Mouse (Mus musculus): Measurements from ENCODE around the gene Recql5. TPM values are rescaled to one million over a fixed set of nuclear protein-coding genes. Genes with fewer than 3 reads are reported as not detected.
"Not testable (repeated sequence)": the region's sequence is repeated elsewhere in the genome, so short reads cannot be mapped to it uniquely, and the experiment has no call there.

Gene Recql5
- polyA plus RNA-seq, 1 experiment from 2014 or later = 19.1 TPM

GRCm38 (mm10) chr11:115869393-115869792 lies 63.9 kb downstream of the Recql5 start:
- Histone ChIP-seq H3K36me3 (ENCODE audit: control insufficient read depth, insufficient read depth, low read length) (no peaks in the 10 kb centered on the region), H3K27ac (ENCODE audit: low read depth, low read length) (no peak overlapping the region), H3K9me3 (ENCODE audit: control insufficient read depth, low read length) (no peaks in the 10 kb centered on the region), H3K4me1 (ENCODE audit: control insufficient read depth, insufficient read depth, low read length) (no peaks in the 10 kb centered on the region), H3K9ac (ENCODE audit: low read depth, low read length) (no peak overlapping the region), H3K27me3 (ENCODE audit: control insufficient read depth, insufficient read depth, low read length) (no peaks in the 10 kb centered on the region), H3K4me2 (replicated peaks; ENCODE audit: low read depth, low read length) (no peak overlapping the region), H3K4me3 (ENCODE audit: low read length) (no peak overlapping the region)
- no peak for ATAC-seq (ENCODE audit: low FRiP score, low TSS enrichment)
- WGBS = 84% methylated on average over 8 of the region's 8 CpGs

- no peaks in the 10 kb centered on the region for H3K9me3 ChIP-seq (ENCODE audit: control insufficient read depth, low read length)
- H3K4me1 ChIP-seq (ENCODE audit: control insufficient read depth, insufficient read depth, low read length) = 0 out of 2 replicates have a peak, but pooled peaks cover 4% of the 10 kb centered on the region
- H3K9ac ChIP-seq (ENCODE audit: low read depth, low read length) = no peak overlapping the region
- ATAC-seq (ENCODE audit: low FRiP score, low TSS enrichment) = no peak
- H3K36me3 ChIP-seq (ENCODE audit: control insufficient read depth, insufficient read depth, low read length) = no peaks in the 10 kb centered on the region
- H3K27ac ChIP-seq (ENCODE audit: low read depth, low read length) = no peak overlapping the region
- H3K27me3 ChIP-seq (ENCODE audit: control insufficient read depth, insufficient read depth, low read length) = peaks cover 19% of the 10 kb centered on the region
- no peak overlapping the region for H3K4me2 ChIP-seq (replicated peaks; ENCODE audit: low read depth, low read length)
- H3K4me3 ChIP-seq (ENCODE audit: low read length) = no peak overlapping the region
- 86% methylated on average over 8 of the region's 8 CpGs for WGBS
These were observed 69.4 kb downstream of the Recql5 start for GRCm38 (mm10) chr11:115863895-115864294.

- H3K27me3 ChIP-seq (ENCODE audit: control insufficient read depth, insufficient read depth, low read length) = peaks cover 35% of the 10 kb centered on the region
- H3K9me3 ChIP-seq (ENCODE audit: control insufficient read depth, low read length) = no peaks in the 10 kb centered on the region
- H3K4me3 ChIP-seq (ENCODE audit: low read length) = peak overlapping the region; percentile 35
- H3K9ac ChIP-seq (ENCODE audit: low read depth, low read length) = peak overlapping the region; percentile 43
- peak overlapping the region; percentile 54 for H3K4me2 ChIP-seq (replicated peaks; ENCODE audit: low read depth, low read length)
- 0 out of 2 replicates have a peak, but pooled peaks cover 10% of the 10 kb centered on the region for H3K36me3 ChIP-seq (ENCODE audit: control insufficient read depth, insufficient read depth, low read length)
- H3K4me1 ChIP-seq (ENCODE audit: control insufficient read depth, insufficient read depth, low read length) = 0 out of 2 replicates have a peak, but pooled peaks cover 4% of the 10 kb centered on the region
- H3K27ac ChIP-seq (ENCODE audit: low read depth, low read length) = no peak overlapping the region
- 3% methylated on average over 61 of the region's 75 CpGs for WGBS
- peak; percentile 90 for ATAC-seq (ENCODE audit: low FRiP score, low TSS enrichment)
These were observed 73.9 kb downstream of the Recql5 start for GRCm38 (mm10) chr11:115859143-115859945.

GRCm38 (mm10) chr11:115858354-115858753 lies 74.9 kb downstream of the Recql5 start, which contains the start of gene Myo15b:
Gene Myo15b (plus strand): TSS chr11:115858406.
- no peak within 1 kb of the TSS for H3K27ac ChIP-seq (ENCODE audit: low read depth, low read length)
- no peak for ATAC-seq (ENCODE audit: low FRiP score, low TSS enrichment)
- H3K4me2 ChIP-seq (replicated peaks; ENCODE audit: low read depth, low read length) = peak within 1 kb of the TSS; percentile 54
- peak within 1 kb of the TSS; percentile 35 for H3K4me3 ChIP-seq (ENCODE audit: low read length)
- H3K9ac ChIP-seq (ENCODE audit: low read depth, low read length) = peak within 1 kb of the TSS; percentile 43
- H3K27me3 ChIP-seq (ENCODE audit: control insufficient read depth, insufficient read depth, low read length) = peaks cover 35% of the 10 kb centered on the region
- H3K36me3 ChIP-seq (ENCODE audit: control insufficient read depth, insufficient read depth, low read length) = 0 out of 2 replicates have a peak, but pooled peaks cover 13% of the 10 kb centered on the region
- no peaks in the 10 kb centered on the region for H3K9me3 ChIP-seq (ENCODE audit: control insufficient read depth, low read length)
- WGBS = 10% methylated on average over 27 of the region's 27 CpGs
- 0 out of 2 replicates have a peak, but pooled peaks cover 4% of the 10 kb centered on the region for H3K4me1 ChIP-seq (ENCODE audit: control insufficient read depth, insufficient read depth, low read length)

- Histone ChIP-seq H3K27ac (ENCODE audit: low read depth, low read length) (no peak overlapping the region), H3K4me3 (ENCODE audit: low read length) (no peak overlapping the region), H3K27me3 (ENCODE audit: control insufficient read depth, insufficient read depth, low read length) (peaks cover 35% of the 10 kb centered on the region), H3K4me1 (ENCODE audit: control insufficient read depth, insufficient read depth, low read length) (0 out of 2 replicates have a peak, but pooled peaks cover 4% of the 10 kb centered on the region), H3K9me3 (ENCODE audit: control insufficient read depth, low read length) (no peaks in the 10 kb centered on the region), H3K36me3 (ENCODE audit: control insufficient read depth, insufficient read depth, low read length) (peaks cover 17% of the 10 kb centered on the region; the same call in 1 of the 2 replicates), H3K9ac (ENCODE audit: low read depth, low read length) (no peak overlapping the region), H3K4me2 (replicated peaks; ENCODE audit: low read depth, low read length) (no peak overlapping the region)
- 59% methylated on average over 13 of the region's 13 CpGs for WGBS
- ATAC-seq (ENCODE audit: low FRiP score, low TSS enrichment) = no peak
These were observed 75.3 kb downstream of the Recql5 start for GRCm38 (mm10) chr11:115857936-115858335.

- not testable (repeated sequence) for H3K4me3 ChIP-seq (ENCODE audit: low read length); ATAC-seq (ENCODE audit: low FRiP score, low TSS enrichment); H3K4me1 ChIP-seq (ENCODE audit: control insufficient read depth, insufficient read depth, low read length); H3K9ac ChIP-seq (ENCODE audit: low read depth, low read length); H3K27ac ChIP-seq (ENCODE audit: low read depth, low read length); H3K9me3 ChIP-seq (ENCODE audit: control insufficient read depth, low read length); H3K4me2 ChIP-seq (replicated peaks; ENCODE audit: low read depth, low read length)
- Histone ChIP-seq H3K27me3 (ENCODE audit: control insufficient read depth, insufficient read depth, low read length) (peaks cover 35% of the 10 kb centered on the region), H3K36me3 (ENCODE audit: control insufficient read depth, insufficient read depth, low read length) (peaks cover 23% of the 10 kb centered on the region; the same call in 1 of the 2 replicates)
- 95% methylated on average over 4 of the region's 4 CpGs for WGBS
These were observed 76.1 kb downstream of the Recql5 start for GRCm38 (mm10) chr11:115857146-115857545.

- WGBS = 80% methylated on average over 6 of the region's 6 CpGs
- H3K9me3 ChIP-seq (ENCODE audit: control insufficient read depth, low read length) = no peaks in the 10 kb centered on the region
- H3K4me1 ChIP-seq (ENCODE audit: control insufficient read depth, insufficient read depth, low read length) = 0 out of 2 replicates have a peak, but pooled peaks cover 4% of the 10 kb centered on the region
- no peak for ATAC-seq (ENCODE audit: low FRiP score, low TSS enrichment)
- no peak overlapping the region for H3K27ac ChIP-seq (ENCODE audit: low read depth, low read length)
- H3K4me3 ChIP-seq (ENCODE audit: low read length) = no peak overlapping the region
- no peak overlapping the region for H3K9ac ChIP-seq (ENCODE audit: low read depth, low read length)
- H3K36me3 ChIP-seq (ENCODE audit: control insufficient read depth, insufficient read depth, low read length) = peaks cover 44% of the 10 kb centered on the region
- peaks cover 24% of the 10 kb centered on the region for H3K27me3 ChIP-seq (ENCODE audit: control insufficient read depth, insufficient read depth, low read length)
- H3K4me2 ChIP-seq (replicated peaks; ENCODE audit: low read depth, low read length) = no peak overlapping the region
These were observed 78.6 kb downstream of the Recql5 start for GRCm38 (mm10) chr11:115854674-115855073.

- 94% methylated on average over 2 of the region's 2 CpGs for WGBS
- Histone ChIP-seq H3K4me2 (replicated peaks; ENCODE audit: low read depth, low read length) (no peak overlapping the region), H3K27me3 (ENCODE audit: control insufficient read depth, insufficient read depth, low read length) (no peaks in the 10 kb centered on the region), H3K9ac (ENCODE audit: low read depth, low read length) (no peak overlapping the region), H3K4me3 (ENCODE audit: low read length) (no peak overlapping the region), H3K9me3 (ENCODE audit: control insufficient read depth, low read length) (no peaks in the 10 kb centered on the region), H3K27ac (ENCODE audit: low read depth, low read length) (no peak overlapping the region), H3K4me1 (ENCODE audit: control insufficient read depth, insufficient read depth, low read length) (peaks cover 25% of the 10 kb centered on the region), H3K36me3 (ENCODE audit: control insufficient read depth, insufficient read depth, low read length) (peaks cover 38% of the 10 kb centered on the region)
- no peak for ATAC-seq (ENCODE audit: low FRiP score, low TSS enrichment)
These were observed 87.5 kb downstream of the Recql5 start for GRCm38 (mm10) chr11:115845819-115846218.

- Histone ChIP-seq H3K4me1 (ENCODE audit: control insufficient read depth, insufficient read depth, low read length) (peaks cover 27% of the 10 kb centered on the region), H3K36me3 (ENCODE audit: control insufficient read depth, insufficient read depth, low read length) (peaks cover 24% of the 10 kb centered on the region; the same call in 1 of the 2 replicates), H3K4me2 (replicated peaks; ENCODE audit: low read depth, low read length) (peak overlapping the region; percentile 8; the same call in 1 of the 2 replicates), H3K27me3 (ENCODE audit: control insufficient read depth, insufficient read depth, low read length) (no peaks in the 10 kb centered on the region), H3K27ac (ENCODE audit: low read depth, low read length) (peak overlapping the region; percentile 37), H3K9me3 (ENCODE audit: control insufficient read depth, low read length) (no peaks in the 10 kb centered on the region), H3K4me3 (ENCODE audit: low read length) (no peak overlapping the region), H3K9ac (ENCODE audit: low read depth, low read length) (0 out of 2 replicates have a peak overlapping the region, but pooled peaks have one; percentile 19)
- WGBS = 50% methylated on average over 8 of the region's 8 CpGs
- peak; percentile 70 for ATAC-seq (ENCODE audit: low FRiP score, low TSS enrichment)
These were observed 89.0 kb downstream of the Recql5 start for GRCm38 (mm10) chr11:115844240-115844639.

Measured in kidney, embryonic 14.5 days (tissue).